Mouse (Mus musculus): ENCODE results near the gene Elmo2. TPM values are rescaled to one million over a fixed set of nuclear protein-coding genes. Genes with fewer than 3 reads are reported as not detected.

The Elmo2 gene
- polyA plus RNA-seq, 1 experiment from 2014 or later: 70.6 TPM

GRCm38 (mm10) chr2:165253867-165254266 is 72.4 kb downstream of the Elmo2 start:
- H3K27me3 ChIP-seq (replicated peaks; ENCODE audit: control insufficient read depth, insufficient read depth, low read length): peaks cover 27% of the 10 kb centered on the region
- H3K9me3 ChIP-seq (ENCODE audit: control insufficient read depth, low read length): no peaks in the 10 kb centered on the region
- DNase-seq (ENCODE audit: low spot score) (no peak), ATAC-seq (ENCODE audit: low read depth) (no peak)
- no peaks in the 10 kb centered on the region for H3K4me1 ChIP-seq (ENCODE audit: control insufficient read depth, insufficient read depth, low read length)
- H3K4me3 ChIP-seq (ENCODE audit: low read depth, low read length): no peak overlapping the region
- 10% methylated on average over 9 of the region's 10 CpGs for whole genome bisulfite sequencing
- H3K27ac ChIP-seq (replicated peaks; ENCODE audit: low read depth, low read length): no peak overlapping the region
- H3K4me2 ChIP-seq (ENCODE audit: low read depth, low read length): no peak overlapping the region
- H3K36me3 ChIP-seq (ENCODE audit: control insufficient read depth, insufficient read depth, low read length): no peaks in the 10 kb centered on the region
- no peak overlapping the region for H3K9ac ChIP-seq (ENCODE audit: low read depth, low read length)

DNA sequence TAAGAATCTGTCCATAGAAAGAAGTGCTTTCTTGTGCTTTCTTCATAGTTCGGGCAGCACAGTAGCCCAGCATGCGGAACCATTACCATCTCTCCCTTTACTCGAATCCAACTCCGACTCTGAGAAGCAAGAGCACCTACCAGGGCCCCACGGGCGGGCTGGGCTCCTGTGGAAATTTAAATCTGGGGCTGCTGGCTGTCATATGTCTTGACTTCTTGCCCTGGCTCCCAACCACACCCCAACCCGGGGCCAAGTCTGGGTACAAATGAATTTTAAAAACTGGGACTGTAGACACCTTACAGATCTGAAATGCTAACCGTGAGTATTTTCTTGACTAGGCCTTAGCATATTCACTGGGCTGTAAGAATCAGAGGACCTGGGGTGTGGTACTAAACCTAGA is 73.0 kb downstream of the Elmo2 start:
- no peaks in the 10 kb centered on the region for H3K4me1 ChIP-seq (ENCODE audit: control insufficient read depth, insufficient read depth, low read length)
- DNase-seq (ENCODE audit: low spot score) (no peak), ATAC-seq (ENCODE audit: low read depth) (no peak)
- no peak overlapping the region for H3K9ac ChIP-seq (ENCODE audit: low read depth, low read length)
- no peak overlapping the region for H3K27ac ChIP-seq (replicated peaks; ENCODE audit: low read depth, low read length)
- H3K27me3 ChIP-seq (replicated peaks; ENCODE audit: control insufficient read depth, insufficient read depth, low read length): peaks cover 27% of the 10 kb centered on the region
- H3K36me3 ChIP-seq (ENCODE audit: control insufficient read depth, insufficient read depth, low read length): no peaks in the 10 kb centered on the region
- no peak overlapping the region for H3K4me3 ChIP-seq (ENCODE audit: low read depth, low read length)
- H3K9me3 ChIP-seq (ENCODE audit: control insufficient read depth, low read length): no peaks in the 10 kb centered on the region
- H3K4me2 ChIP-seq (ENCODE audit: low read depth, low read length): no peak overlapping the region
- 70% methylated on average over 8 of the region's 8 CpGs for WGBS

DNA sequence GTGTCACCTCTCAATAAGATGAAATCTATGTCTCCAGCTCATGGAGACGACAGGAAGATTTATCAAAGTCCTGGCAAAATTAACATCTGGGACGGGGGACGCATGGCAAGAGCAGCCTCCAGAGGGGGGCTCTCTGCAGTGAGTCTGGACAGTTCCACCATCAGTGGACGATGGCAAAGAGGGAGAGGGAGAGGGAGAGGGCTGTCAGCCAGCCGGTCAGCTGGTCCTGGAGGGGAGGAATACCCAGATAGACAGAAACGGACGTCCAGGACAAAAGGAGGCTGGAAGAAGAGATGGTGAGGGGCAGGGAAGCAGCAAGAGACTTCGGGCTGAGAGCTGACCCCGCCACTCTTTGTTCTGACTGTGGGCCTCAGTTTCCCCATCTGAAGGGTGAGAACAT is 73.5 kb downstream of the Elmo2 start:
- H3K4me2 ChIP-seq (ENCODE audit: low read depth, low read length): no peak overlapping the region
- DNase-seq (ENCODE audit: low spot score) (no peak), ATAC-seq (ENCODE audit: low read depth) (no peak)
- H3K27me3 ChIP-seq (replicated peaks; ENCODE audit: control insufficient read depth, insufficient read depth, low read length): peaks cover 27% of the 10 kb centered on the region
- 55% methylated on average over 9 of the region's 9 CpGs for WGBS
- no peak overlapping the region for H3K9ac ChIP-seq (ENCODE audit: low read depth, low read length)
- no peak overlapping the region for H3K27ac ChIP-seq (replicated peaks; ENCODE audit: low read depth, low read length)
- H3K36me3 ChIP-seq (ENCODE audit: control insufficient read depth, insufficient read depth, low read length): no peaks in the 10 kb centered on the region
- no peaks in the 10 kb centered on the region for H3K9me3 ChIP-seq (ENCODE audit: control insufficient read depth, low read length)
- no peaks in the 10 kb centered on the region for H3K4me1 ChIP-seq (ENCODE audit: control insufficient read depth, insufficient read depth, low read length)
- no peak overlapping the region for H3K4me3 ChIP-seq (ENCODE audit: low read depth, low read length)

- H3K4me1 ChIP-seq (ENCODE audit: control insufficient read depth, insufficient read depth, low read length): no peaks in the 10 kb centered on the region
- H3K4me3 ChIP-seq (ENCODE audit: low read depth, low read length): no peak overlapping the region
- no peak overlapping the region for H3K4me2 ChIP-seq (ENCODE audit: low read depth, low read length)
- H3K9ac ChIP-seq (ENCODE audit: low read depth, low read length): no peak overlapping the region
- H3K36me3 ChIP-seq (ENCODE audit: control insufficient read depth, insufficient read depth, low read length): no peaks in the 10 kb centered on the region
- H3K9me3 ChIP-seq (ENCODE audit: control insufficient read depth, low read length): no peaks in the 10 kb centered on the region
- 63% methylated on average over 8 of the region's 8 CpGs for WGBS
- no peak for ATAC-seq (ENCODE audit: low read depth)
- H3K27me3 ChIP-seq (replicated peaks; ENCODE audit: control insufficient read depth, insufficient read depth, low read length): peaks cover 31% of the 10 kb centered on the region
- no peak overlapping the region for H3K27ac ChIP-seq (replicated peaks; ENCODE audit: low read depth, low read length)
- DNase-seq (ENCODE audit: low spot score): no peak
Measured at GRCm38 (mm10) chr2:165252381-165252780, 73.9 kb downstream of the Elmo2 start.

DNA sequence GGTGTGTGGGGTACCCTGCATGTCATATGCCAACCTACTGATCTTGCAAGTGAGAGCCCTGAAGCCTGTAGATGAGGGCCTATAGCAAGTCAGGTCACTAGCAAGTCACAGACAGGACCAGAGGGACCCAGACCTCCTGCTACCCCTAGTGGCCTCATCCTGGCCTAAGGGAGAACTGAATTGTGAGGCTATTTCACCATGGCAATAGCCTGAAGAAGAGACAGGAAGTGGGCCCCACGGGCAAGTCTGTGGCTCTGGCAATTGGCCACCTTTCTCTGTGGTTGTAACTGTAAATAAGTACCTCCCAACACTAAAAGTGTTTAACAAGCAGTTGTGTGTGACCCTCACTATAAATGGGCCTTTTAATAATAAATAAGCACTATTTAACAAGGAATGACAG is 75.4 kb downstream of the Elmo2 start:
- Histone ChIP-seq H3K36me3 (ENCODE audit: control insufficient read depth, insufficient read depth, low read length) (no peaks in the 10 kb centered on the region), H3K9ac (ENCODE audit: low read depth, low read length) (no peak overlapping the region), H3K27ac (replicated peaks; ENCODE audit: low read depth, low read length) (no peak overlapping the region), H3K27me3 (replicated peaks; ENCODE audit: control insufficient read depth, insufficient read depth, low read length) (peaks cover 33% of the 10 kb centered on the region), H3K4me2 (ENCODE audit: low read depth, low read length) (no peak overlapping the region), H3K9me3 (ENCODE audit: control insufficient read depth, low read length) (no peaks in the 10 kb centered on the region), H3K4me3 (ENCODE audit: low read depth, low read length) (no peak overlapping the region), H3K4me1 (ENCODE audit: control insufficient read depth, insufficient read depth, low read length) (no peaks in the 10 kb centered on the region)
- DNase-seq (ENCODE audit: low spot score): no peak
- WGBS: 20% methylated on average over 1 of the region's 1 CpGs
- no peak for ATAC-seq (ENCODE audit: low read depth)

DNA sequence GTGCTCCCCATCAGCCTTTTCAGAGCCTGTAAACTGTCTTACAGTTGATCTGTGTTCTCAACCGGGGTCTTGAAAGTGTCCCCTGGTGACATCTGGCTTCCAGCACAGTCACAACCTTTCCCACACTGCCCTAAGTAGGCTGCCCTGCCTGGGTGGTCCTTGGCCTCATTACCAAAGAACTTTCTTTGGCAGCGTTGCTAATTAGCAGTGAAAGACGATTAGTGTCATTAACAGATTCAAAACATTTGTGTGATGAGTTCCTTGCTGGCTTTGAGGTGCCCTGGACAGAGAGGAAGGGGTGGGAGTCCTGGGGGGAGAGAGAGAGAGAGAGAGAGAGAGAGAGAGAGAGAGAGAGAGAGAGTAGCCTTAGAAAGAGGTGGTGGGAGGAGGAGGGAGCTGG is 77.3 kb downstream of the Elmo2 start:
- peak; percentile 37; the same call in 1 of the 2 replicates for ATAC-seq (ENCODE audit: low read depth)
- Histone ChIP-seq H3K4me1 (ENCODE audit: control insufficient read depth, insufficient read depth, low read length) (no peaks in the 10 kb centered on the region), H3K27me3 (replicated peaks; ENCODE audit: control insufficient read depth, insufficient read depth, low read length) (peaks cover 40% of the 10 kb centered on the region), H3K9me3 (ENCODE audit: control insufficient read depth, low read length) (no peaks in the 10 kb centered on the region), H3K4me2 (ENCODE audit: low read depth, low read length) (no peak overlapping the region), H3K36me3 (ENCODE audit: control insufficient read depth, insufficient read depth, low read length) (no peaks in the 10 kb centered on the region), H3K9ac (ENCODE audit: low read depth, low read length) (no peak overlapping the region), H3K4me3 (ENCODE audit: low read depth, low read length) (no peak overlapping the region), H3K27ac (replicated peaks; ENCODE audit: low read depth, low read length) (no peak overlapping the region)
- peak; percentile 51 for DNase-seq (ENCODE audit: low spot score)
- WGBS: 10% methylated on average over 3 of the region's 3 CpGs

DNA sequence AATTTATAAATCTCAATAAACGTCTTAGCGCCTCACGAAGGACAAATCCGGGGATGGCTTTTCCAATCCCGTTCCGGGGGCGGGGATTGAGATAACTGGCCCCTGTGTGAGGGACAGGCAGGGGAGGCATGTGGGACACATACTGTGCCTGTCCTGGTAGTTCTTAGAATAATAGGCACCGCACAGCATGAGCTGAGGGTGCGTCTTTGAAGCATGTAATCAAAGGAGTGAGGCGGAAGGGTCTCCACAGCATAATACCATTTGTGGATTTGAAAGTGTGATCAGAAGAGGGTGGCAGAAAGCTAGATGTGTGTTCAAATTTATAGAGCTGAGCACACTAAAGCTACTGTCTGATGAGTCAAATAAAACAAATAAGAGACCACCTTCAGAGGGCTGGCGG is 79.9 kb downstream of the Elmo2 start:
- Histone ChIP-seq H3K9me3 (ENCODE audit: control insufficient read depth, low read length) (no peaks in the 10 kb centered on the region), H3K27ac (replicated peaks; ENCODE audit: low read depth, low read length) (no peak overlapping the region), H3K4me1 (ENCODE audit: control insufficient read depth, insufficient read depth, low read length) (no peaks in the 10 kb centered on the region), H3K4me2 (ENCODE audit: low read depth, low read length) (no peak overlapping the region), H3K9ac (ENCODE audit: low read depth, low read length) (no peak overlapping the region), H3K27me3 (replicated peaks; ENCODE audit: control insufficient read depth, insufficient read depth, low read length) (peaks cover 61% of the 10 kb centered on the region), H3K4me3 (ENCODE audit: low read depth, low read length) (no peak overlapping the region), H3K36me3 (ENCODE audit: control insufficient read depth, insufficient read depth, low read length) (no peaks in the 10 kb centered on the region)
- 17% methylated on average over 11 of the region's 11 CpGs for WGBS
- DNase-seq (ENCODE audit: low spot score) (no peak), ATAC-seq (ENCODE audit: low read depth) (no peak)

DNA sequence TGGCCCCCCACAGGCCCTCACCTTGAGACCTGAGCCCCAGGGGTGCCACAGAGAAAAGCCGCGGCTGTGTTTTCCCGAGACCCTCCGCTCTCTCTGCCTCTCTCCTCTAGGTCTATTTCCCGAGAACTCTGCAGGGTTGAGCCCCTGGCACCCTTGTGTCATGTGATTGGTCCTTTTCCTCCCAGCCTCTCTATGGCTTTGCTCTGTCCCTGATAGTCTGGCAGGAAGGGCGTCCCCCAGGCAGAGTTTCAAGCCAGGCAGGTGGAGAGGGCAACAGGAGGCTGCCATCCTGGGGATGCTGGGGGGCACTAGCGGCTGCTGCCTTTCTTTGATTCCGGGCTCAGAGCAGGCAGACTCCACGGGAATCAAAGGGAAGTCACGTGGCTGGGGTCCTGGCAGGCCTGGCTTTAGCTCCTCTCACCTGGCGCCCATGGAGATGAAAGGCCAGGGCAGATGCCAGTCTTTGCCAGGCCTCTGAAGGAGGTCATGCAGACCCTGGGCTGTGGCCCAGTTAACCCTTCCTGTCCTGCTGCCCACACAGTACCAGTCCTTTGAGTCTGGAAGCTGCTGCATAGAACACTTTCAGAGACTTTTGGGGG is 83.1 kb downstream of the Elmo2 start:
- no peaks in the 10 kb centered on the region for H3K36me3 ChIP-seq (ENCODE audit: control insufficient read depth, insufficient read depth, low read length)
- no peaks in the 10 kb centered on the region for H3K4me1 ChIP-seq (ENCODE audit: control insufficient read depth, insufficient read depth, low read length)
- H3K27me3 ChIP-seq (replicated peaks; ENCODE audit: control insufficient read depth, insufficient read depth, low read length): peaks cover 86% of the 10 kb centered on the region
- H3K4me3 ChIP-seq (ENCODE audit: low read depth, low read length): no peak overlapping the region
- H3K9me3 ChIP-seq (ENCODE audit: control insufficient read depth, low read length): no peaks in the 10 kb centered on the region
- ATAC-seq (ENCODE audit: low read depth) (no peak), DNase-seq (ENCODE audit: low spot score) (no peak)
- no peak overlapping the region for H3K27ac ChIP-seq (replicated peaks; ENCODE audit: low read depth, low read length)
- WGBS: 4% methylated on average over 11 of the region's 11 CpGs
- H3K4me2 ChIP-seq (ENCODE audit: low read depth, low read length): no peak overlapping the region
- H3K9ac ChIP-seq (ENCODE audit: low read depth, low read length): no peak overlapping the region

DNA sequence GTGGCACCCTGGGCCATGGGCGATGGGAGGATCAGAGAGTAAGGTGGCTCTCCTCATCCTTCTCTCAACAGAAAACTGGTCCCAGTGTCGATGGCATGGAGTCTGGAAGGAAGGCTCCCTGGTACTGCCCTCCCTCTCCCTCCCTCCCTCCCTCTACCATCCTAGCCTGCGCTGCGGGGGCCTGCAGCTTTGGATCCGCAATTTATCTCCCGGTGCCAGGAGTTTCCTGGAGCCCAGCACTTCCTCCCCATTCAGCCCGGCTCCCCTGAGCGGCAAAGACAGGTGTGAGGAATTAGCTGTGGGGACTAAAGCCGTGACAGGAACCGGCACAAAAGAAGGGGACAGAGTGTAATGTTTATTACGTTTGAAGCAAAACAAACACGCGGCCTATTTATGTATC is 83.7 kb downstream of the Elmo2 start:
- Histone ChIP-seq H3K9me3 (ENCODE audit: control insufficient read depth, low read length) (no peaks in the 10 kb centered on the region), H3K4me3 (ENCODE audit: low read depth, low read length) (no peak overlapping the region), H3K9ac (ENCODE audit: low read depth, low read length) (no peak overlapping the region), H3K4me1 (ENCODE audit: control insufficient read depth, insufficient read depth, low read length) (no peaks in the 10 kb centered on the region), H3K36me3 (ENCODE audit: control insufficient read depth, insufficient read depth, low read length) (no peaks in the 10 kb centered on the region), H3K4me2 (ENCODE audit: low read depth, low read length) (no peak overlapping the region), H3K27me3 (replicated peaks; ENCODE audit: control insufficient read depth, insufficient read depth, low read length) (peaks cover 90% of the 10 kb centered on the region), H3K27ac (replicated peaks; ENCODE audit: low read depth, low read length) (no peak overlapping the region)
- ATAC-seq (ENCODE audit: low read depth): no peak
- WGBS: 3% methylated on average over 10 of the region's 13 CpGs
- DNase-seq (ENCODE audit: low spot score): no peak

All from embryonic facial prominence, embryonic 14.5 days (tissue).